Mouse (Mus musculus) testis, adult 2 months (tissue): ENCODE results near the gene Serpina3b. TPM values are rescaled to one million over a fixed set of nuclear protein-coding genes. Genes with fewer than 3 reads are reported as not detected.

ENCODE experiments used
- H3K27ac ChIP-seq: fragments of 200-500 bp; 2 replicates; pipeline ENCODE4 v1.5.1; 2012; ENCODE audit warnings: low read depth, low read length; ENCODE audit not compliant: control insufficient read depth, insufficient read depth
- H3K27me3 ChIP-seq: fragments of 200-500 bp; 2 replicates; pipeline ENCODE4 v1.6.1; 2012; ENCODE audit warnings: mild to moderate bottlenecking, low read length, moderate library complexity; ENCODE audit not compliant: control insufficient read depth, insufficient read depth
- H3K36me3 ChIP-seq: fragments of 200-500 bp; 2 replicates; pipeline ENCODE4 v1.6.1; 2012; ENCODE audit warnings: mild to moderate bottlenecking, low read length; ENCODE audit not compliant: control insufficient read depth, insufficient read depth
- H3K4me1 ChIP-seq: fragments of 200-500 bp; 2 replicates; pipeline ENCODE4 v1.6.1; 2012; ENCODE audit warnings: low read length; ENCODE audit not compliant: control insufficient read depth, insufficient read depth
- H3K4me3 ChIP-seq: fragments of 200-500 bp; 2 replicates; pipeline ENCODE4 v1.5.1; 2012; ENCODE audit warnings: low read depth, mild to moderate bottlenecking, low read length, moderate library complexity, mixed read lengths; ENCODE audit not compliant: control insufficient read depth
- CTCF ChIP-seq: fragments of 200-500 bp; IDR thresholded peaks from 2 replicates; pipeline ENCODE4 v1.5.1; 2012; ENCODE audit warnings: low read depth, mild to moderate bottlenecking, inconsistent platforms, low read length, moderate library complexity; ENCODE audit not compliant: control insufficient read depth, insufficient read depth, insufficient replicate concordance
- POLR2A ChIP-seq: fragments of 200-500 bp; IDR thresholded peaks from 2 replicates; pipeline ENCODE4 v1.6.1; 2012; ENCODE audit warnings: low read depth, mild to moderate bottlenecking, inconsistent platforms, low read length, moderate library complexity; ENCODE audit not compliant: control insufficient read depth
- polyA plus RNA-seq: library from polyadenylated mRNA; depleted of rRNA; stranded (reverse); fragments of >200 nt; gene quantifications from 2 replicates; pipeline ENCODE4 v1.2.3, GENCODE M21; 2012; rRNA removed

Gene Serpina3b
- polyA plus RNA-seq, 1 experiment = 1.4 TPM

DNA sequence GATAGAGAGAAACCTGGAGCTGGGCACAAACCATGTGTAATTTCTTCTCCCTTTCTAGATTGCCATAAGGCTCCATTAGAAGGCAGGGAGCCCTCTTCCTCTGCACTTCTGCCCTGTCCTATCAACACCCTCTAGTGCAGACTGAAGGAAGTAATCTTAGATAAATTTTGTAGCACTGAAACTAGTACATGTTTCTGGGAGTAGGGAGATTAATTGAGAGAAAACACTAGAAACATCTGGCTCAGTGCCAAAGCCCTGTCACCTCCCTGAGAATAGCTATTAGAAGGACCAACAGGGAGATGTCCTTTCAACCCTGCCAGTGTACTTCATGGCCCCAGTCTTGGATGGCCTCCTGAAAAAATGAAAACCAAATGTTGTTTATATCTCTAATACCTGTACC, 50.8 kb downstream of the Serpina3b start:
- Histone ChIP-seq H3K27ac (no peak overlapping the region), H3K4me1 (no peaks in the 10 kb centered on the region), H3K36me3 (no peaks in the 10 kb centered on the region), H3K4me3 (no peak overlapping the region), H3K27me3 (no peaks in the 10 kb centered on the region)
- TF ChIP-seq POLR2A (no peak), CTCF (no peak)

- Histone ChIP-seq H3K4me1 (no peaks in the 10 kb centered on the region), H3K36me3 (no peaks in the 10 kb centered on the region), H3K4me3 (no peak overlapping the region), H3K27me3 (no peaks in the 10 kb centered on the region), H3K27ac (no peak overlapping the region)
- TF ChIP-seq CTCF = no peak
These were observed 51.2 kb downstream of the Serpina3b start for GRCm38 (mm10) chr12:104178987-104179386.

DNA sequence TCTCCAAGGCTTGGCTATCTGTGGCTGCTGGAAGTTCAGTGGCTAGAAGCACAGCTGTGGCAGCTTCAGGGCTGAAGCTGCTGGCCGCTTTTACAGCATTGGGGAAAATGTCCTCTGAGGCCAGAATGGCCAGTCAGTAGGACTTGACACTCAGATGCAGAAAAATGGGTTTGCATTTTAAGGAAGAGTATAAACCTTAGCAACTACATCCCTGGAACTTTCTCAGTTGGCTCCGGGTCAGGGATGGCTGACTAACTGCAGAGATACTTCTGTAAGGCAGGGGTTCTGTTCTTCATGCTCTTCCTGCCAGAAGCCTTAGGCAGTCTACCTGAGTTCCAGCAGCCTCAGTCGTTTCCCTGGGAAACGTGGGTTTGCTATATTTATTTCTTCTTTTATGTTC, 57.2 kb downstream of the Serpina3b start:
- H3K27me3 ChIP-seq = no peaks in the 10 kb centered on the region
- no peak overlapping the region for H3K27ac ChIP-seq
- TF ChIP-seq POLR2A (no peak), CTCF (no peak)
- no peaks in the 10 kb centered on the region for H3K36me3 ChIP-seq
- H3K4me1 ChIP-seq = no peaks in the 10 kb centered on the region
- no peak overlapping the region for H3K4me3 ChIP-seq

DNA sequence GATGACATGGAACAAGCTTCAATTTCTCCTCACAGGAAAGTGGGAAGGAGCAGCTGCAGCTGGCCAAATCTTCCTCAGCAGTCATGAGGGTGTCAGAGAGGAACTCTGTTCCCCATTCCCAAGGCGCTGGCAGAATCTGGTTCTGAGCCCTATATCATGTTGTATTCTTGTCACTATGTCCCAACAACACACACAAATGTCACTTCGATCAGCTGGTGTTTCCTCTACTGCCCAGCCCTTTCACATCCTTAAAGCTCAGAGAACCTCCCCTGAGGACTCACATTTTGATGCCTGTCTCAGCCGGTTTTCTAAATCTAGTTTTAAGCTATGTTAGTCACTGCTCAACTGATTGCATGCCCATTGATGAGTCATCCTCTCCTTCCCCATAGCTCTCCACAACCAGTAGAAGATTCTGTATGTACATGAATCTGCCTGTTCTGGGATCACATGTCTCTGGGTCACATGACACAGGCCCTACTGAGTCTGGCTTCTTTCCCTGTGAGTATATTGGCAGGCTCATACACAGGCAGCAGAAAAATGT, 58.3 kb downstream of the Serpina3b start:
- H3K27ac ChIP-seq = no peak overlapping the region
- H3K4me1 ChIP-seq = no peaks in the 10 kb centered on the region
- H3K27me3 ChIP-seq = no peaks in the 10 kb centered on the region
- TF ChIP-seq POLR2A (no peak), CTCF (no peak)
- no peaks in the 10 kb centered on the region for H3K36me3 ChIP-seq
- H3K4me3 ChIP-seq = no peak overlapping the region

Other genes with a start within 250 kb of the Serpina3b start
- 0.84 and 0.85 TPM in 2 replicates for gene Serpina1c, start 223.1 kb upstream of the Serpina3b start, polyA plus RNA-seq
- gene Serpina1e, start 169.0 kb upstream of the Serpina3b start, polyA plus RNA-seq = 0.67 TPM in 1 of 2 replicates, not detected in the other
- not detected in 2 replicates for gene Serpina11, start 138.0 kb upstream of the Serpina3b start, polyA plus RNA-seq
- 0.91 and 1.0 TPM in 2 replicates for gene Serpina9, start 114.2 kb upstream of the Serpina3b start, polyA plus RNA-seq
- gene Serpina12, start 83.6 kb upstream of the Serpina3b start, polyA plus RNA-seq = not detected in 2 replicates
- 29.7 and 50.2 TPM in 2 replicates for gene Serpina5, start 26.9 kb upstream of the Serpina3b start, polyA plus RNA-seq
- 12.3 and 25.2 TPM in 2 replicates for gene Serpina3a, start 15.3 kb upstream of the Serpina3b start, polyA plus RNA-seq
- gene Serpina3c, start 25.9 kb downstream of the Serpina3b start, polyA plus RNA-seq = 3.3 and 5.6 TPM in 2 replicates
- 0.05 TPM in 1 of 2 replicates, not detected in the other for gene Serpina3f, start 86.5 kb downstream of the Serpina3b start, polyA plus RNA-seq
- gene Serpina3g, start 108.2 kb downstream of the Serpina3b start, polyA plus RNA-seq = 8.0 and 14.4 TPM in 2 replicates
- gene Serpina3i, start 135.1 kb downstream of the Serpina3b start, polyA plus RNA-seq = 0.06 and 0.57 TPM in 2 replicates
- not detected in 2 replicates for gene Serpina3j, start 186.6 kb downstream of the Serpina3b start, polyA plus RNA-seq
- gene Serpina3k, start 210.5 kb downstream of the Serpina3b start, polyA plus RNA-seq = 0.13 and 0.17 TPM in 2 replicates
- not detected in 2 replicates for gene Serpina3m, start 210.5 kb downstream of the Serpina3b start, polyA plus RNA-seq